Mouse (Mus musculus) kidney, embryonic 14.5 days (tissue): ENCODE measurements around the gene Zfp638. TPM values are rescaled to one million over a fixed set of nuclear protein-coding genes. Genes with fewer than 3 reads are reported as not detected.
A peak's percentile ranks its signal among the peaks of the same experiment; 100 is the strongest.
"Not testable (repeated sequence)": the region's sequence is repeated elsewhere in the genome, so short reads cannot be mapped to it uniquely, and the experiment has no call there.

Experiments used
- ATAC-seq: fragments of 200-750 bp; cut with Nextera tagmentation; 2 replicates; pipeline ENCODE4 v1.8.0; 2017; ENCODE audit warnings: moderate number of reproducible peaks, mild to moderate bottlenecking, moderate TSS enrichment, moderate library complexity; ENCODE audit not compliant: low FRiP score, low TSS enrichment
- H3K27ac ChIP-seq: fragments of 300-500 bp; sonication (generic); 2 replicates; pipeline ENCODE4 v1.5.1; 2014; ENCODE audit warnings: low read depth, mild to moderate bottlenecking, low read length, moderate library complexity, mixed read lengths
- H3K27me3 ChIP-seq: fragments of 300-500 bp; sonication (generic); 2 replicates; pipeline ENCODE4 v1.6.1; 2014; ENCODE audit warnings: mild to moderate bottlenecking, low read length; ENCODE audit not compliant: control insufficient read depth, insufficient read depth
- H3K36me3 ChIP-seq: fragments of 300-500 bp; sonication (generic); 2 replicates; pipeline ENCODE4 v1.6.1; 2014; ENCODE audit warnings: low read length, mixed read lengths; ENCODE audit not compliant: control insufficient read depth, insufficient read depth
- H3K4me1 ChIP-seq: fragments of 300-500 bp; sonication (generic); 2 replicates; pipeline ENCODE4 v1.6.1; 2014; ENCODE audit warnings: low read length, mixed read lengths; ENCODE audit not compliant: control insufficient read depth, insufficient read depth
- H3K4me2 ChIP-seq: fragments of 300-500 bp; sonication (generic); replicated peaks from 2 replicates; pipeline ENCODE4 v1.6.1; 2014; ENCODE audit warnings: low read depth, mild to moderate bottlenecking, low read length
- H3K4me3 ChIP-seq: fragments of 300-500 bp; sonication (generic); 2 replicates; pipeline ENCODE4 v1.5.1; 2014; ENCODE audit warnings: mild to moderate bottlenecking, low read length
- H3K9ac ChIP-seq: fragments of 300-500 bp; sonication (generic); 2 replicates; pipeline ENCODE4 v1.6.1; 2014; ENCODE audit warnings: low read depth, mild to moderate bottlenecking, low read length, moderate library complexity
- H3K9me3 ChIP-seq: fragments of 300-500 bp; sonication (generic); 2 replicates; pipeline ENCODE4 v1.6.1; 2016; ENCODE audit warnings: low read length; ENCODE audit not compliant: control insufficient read depth
- WGBS: fragments of 180-500 bp; shearing (Covaris S2); extraction: QIAGEN DNeasy Blood & Tissue Kit; methylation state at CpG from one replicate; pipeline ENCODE4 v1.1.7; 2014; 5-methylcytosine and 5-hydroxymethylcytosine counted together
- polyA plus RNA-seq: library from polyadenylated mRNA; unstranded; fragments of >200 nt; fragmentation: Nextera tagmentation; extraction: Ambion mirVana; gene quantifications from 2 replicates; pipeline ENCODE4 v1.2.1, GENCODE M21; 2014

Zfp638 gene
- 72.4 and 93.1 TPM in 2 replicates for polyA plus RNA-seq

GRCm38 (mm10) chr6:83866954-83867597, at the start of gene Zfp638:
Gene Zfp638 (plus strand): TSS chr6:83867109.
- H3K9me3 ChIP-seq = no peaks in the 10 kb centered on the region; the same call in 1 of the 2 replicates
- H3K4me3 ChIP-seq = peak within 1 kb of the TSS; percentile 52
- H3K27ac ChIP-seq = no peak within 1 kb of the TSS
- peak within 1 kb of the TSS; percentile 55 for H3K9ac ChIP-seq
- WGBS = under 1% methylated on average over 50 of the region's 50 CpGs
- H3K4me2 ChIP-seq = peak within 1 kb of the TSS; percentile 99
- peak; percentile 99 for ATAC-seq
- H3K27me3 ChIP-seq = no peaks in the 10 kb centered on the region
- no peaks in the 10 kb centered on the region for H3K36me3 ChIP-seq
- 0 out of 2 replicates have a peak, but pooled peaks cover 3% of the 10 kb centered on the region for H3K4me1 ChIP-seq

DNA sequence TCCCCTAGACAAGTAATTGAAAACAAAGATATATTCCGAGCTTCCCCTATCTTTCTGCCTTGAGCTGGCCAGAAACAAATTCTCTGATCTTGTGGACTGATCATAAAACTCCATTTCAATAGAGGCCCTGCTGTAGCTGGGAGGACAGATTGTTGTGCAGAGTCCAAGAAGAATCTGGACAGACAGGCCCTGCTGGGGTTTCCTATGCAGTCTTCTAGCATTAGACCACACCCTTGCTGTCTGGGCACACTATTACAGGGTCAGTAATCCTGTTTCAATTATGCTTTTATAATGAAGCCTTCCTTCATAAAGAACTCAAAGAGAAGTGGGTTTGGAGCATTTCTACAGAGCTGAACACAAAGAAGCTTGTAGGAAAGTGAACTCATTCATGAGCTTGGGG, 47.9 kb upstream of the Zfp638 start:
- Histone ChIP-seq H3K4me3 (no peak overlapping the region), H3K4me1 (no peaks in the 10 kb centered on the region)
- 83% methylated on average over 1 of the region's 1 CpGs for WGBS

DNA sequence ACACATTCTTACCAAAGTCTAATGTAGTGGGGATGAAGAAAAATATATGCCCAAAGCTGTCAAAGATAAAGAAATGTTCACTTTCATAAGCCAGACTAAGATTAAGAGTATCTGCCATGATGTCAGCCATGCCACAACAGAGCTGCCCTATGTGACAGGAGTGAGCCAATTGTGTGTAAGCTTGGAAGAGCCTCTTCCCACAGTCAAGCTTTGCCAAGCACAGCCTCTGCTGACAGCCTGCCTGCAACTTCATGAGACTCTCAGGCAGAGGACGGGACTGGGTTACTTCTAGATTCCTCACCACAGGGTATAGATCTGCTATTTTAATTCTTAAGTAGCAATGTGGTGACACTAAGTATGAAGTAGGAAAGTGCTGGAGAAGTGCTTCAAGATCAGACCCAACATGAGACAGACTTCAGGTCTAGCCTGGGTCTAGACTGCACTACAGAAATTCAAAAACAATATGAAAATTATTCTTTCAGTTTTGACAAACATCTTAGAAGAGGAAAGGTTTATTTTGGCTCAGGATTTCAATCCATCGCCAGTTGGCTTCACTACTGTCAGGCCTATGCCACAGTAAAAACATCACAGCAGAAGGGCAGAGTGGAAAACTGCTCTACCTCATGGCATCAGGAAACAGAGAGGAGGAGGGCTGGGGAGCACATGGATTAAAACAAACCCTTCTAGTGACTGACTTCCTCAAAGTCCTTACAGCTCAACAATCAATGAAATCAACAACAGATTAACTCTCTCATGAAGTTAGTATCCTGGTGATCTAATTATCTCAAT, 46.0 kb upstream of the Zfp638 start:
- no peak for ATAC-seq
- Histone ChIP-seq H3K4me2 (no peak overlapping the region), H3K9me3 (peaks cover 6% of the 10 kb centered on the region; the same call in 1 of the 2 replicates), H3K9ac (no peak overlapping the region), H3K36me3 (no peaks in the 10 kb centered on the region; the same call in 1 of the 2 replicates), H3K4me3 (no peak overlapping the region), H3K27me3 (no peaks in the 10 kb centered on the region), H3K4me1 (no peaks in the 10 kb centered on the region), H3K27ac (no peak overlapping the region)
- WGBS = 81% methylated on average over 2 of the region's 2 CpGs

More for the DNA sequence above, 47.9 kb upstream of the Zfp638 start:
- no peak for ATAC-seq
- Histone ChIP-seq H3K9me3 (peaks cover 6% of the 10 kb centered on the region; the same call in 1 of the 2 replicates), H3K27me3 (no peaks in the 10 kb centered on the region), H3K9ac (no peak overlapping the region), H3K4me2 (no peak overlapping the region), H3K27ac (no peak overlapping the region), H3K36me3 (peaks cover 6% of the 10 kb centered on the region; the same call in 1 of the 2 replicates)

- ATAC-seq = no peak
- Histone ChIP-seq H3K36me3 (peaks cover under 1% of the 10 kb centered on the region; the same call in 1 of the 2 replicates), H3K4me3 (no peak overlapping the region), H3K9ac (no peak overlapping the region), H3K4me1 (no peaks in the 10 kb centered on the region), H3K27me3 (no peaks in the 10 kb centered on the region), H3K4me2 (no peak overlapping the region), H3K27ac (no peak overlapping the region), H3K9me3 (peaks cover 6% of the 10 kb centered on the region; the same call in 1 of the 2 replicates)
- 58% methylated on average over 2 of the region's 2 CpGs for WGBS
Observed at GRCm38 (mm10) chr6:83821856-83822255, 45.1 kb upstream of the Zfp638 start.

DNA sequence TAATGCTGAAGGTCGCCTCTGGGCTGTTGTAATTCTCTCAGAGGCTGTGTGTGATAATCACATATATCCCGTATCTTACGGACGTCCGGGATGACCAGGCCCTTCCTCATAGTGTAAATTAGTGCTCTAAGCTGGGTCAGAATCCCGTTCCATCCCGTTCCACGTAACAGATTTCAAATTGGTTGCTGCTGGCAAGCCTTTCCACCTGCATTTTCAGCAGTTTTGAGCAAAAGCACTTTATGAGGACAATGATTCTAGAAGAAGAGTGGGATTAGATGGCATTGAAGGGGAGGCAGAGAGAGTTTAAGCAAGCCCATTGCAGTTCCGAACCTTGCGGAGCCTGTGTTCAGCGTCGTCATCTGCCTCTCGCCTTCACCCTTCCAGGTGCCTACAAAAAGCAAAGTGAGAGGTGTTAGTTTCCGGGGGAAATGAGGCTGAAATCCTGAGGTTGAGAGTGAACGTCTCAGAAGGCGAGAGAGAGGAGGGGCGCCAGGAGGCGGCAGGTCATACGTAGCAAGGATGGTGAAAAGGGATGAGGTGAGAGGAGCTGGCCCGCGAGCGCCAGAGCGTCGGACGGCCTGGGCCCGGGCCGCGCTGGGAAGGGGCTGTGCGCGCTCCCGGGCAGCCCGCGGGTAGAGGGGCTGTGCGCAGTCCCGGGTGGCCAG, 35.8 kb upstream of the Zfp638 start:
- no peak for ATAC-seq

GRCm38 (mm10) chr6:83831606-83832123, 35.2 kb upstream of the Zfp638 start, which contains the start of gene Paip2b:
Gene Paip2b (minus strand): TSS chr6:83831741.
- H3K27ac ChIP-seq = peak within 1 kb of the TSS; percentile 60; the same call in 1 of the 2 replicates
- peak within 1 kb of the TSS; percentile 74 for H3K9ac ChIP-seq
- H3K4me2 ChIP-seq = peak within 1 kb of the TSS; percentile 76
- H3K36me3 ChIP-seq = peaks cover 5% of the 10 kb centered on the region; the same call in 1 of the 2 replicates
- no peaks in the 10 kb centered on the region for H3K4me1 ChIP-seq
- H3K9me3 ChIP-seq = no peaks in the 10 kb centered on the region
- under 1% methylated on average over 37 of the region's 37 CpGs for WGBS
- H3K27me3 ChIP-seq = no peaks in the 10 kb centered on the region
- H3K4me3 ChIP-seq = peak within 1 kb of the TSS; percentile 62
- peak; percentile 99 for ATAC-seq

More for the DNA sequence above, 35.8 kb upstream of the Zfp638 start:
- Histone ChIP-seq H3K4me3 (peak overlapping the region; percentile 62), H3K4me2 (peak overlapping the region; percentile 76), H3K36me3 (peaks cover 5% of the 10 kb centered on the region; the same call in 1 of the 2 replicates), H3K9me3 (no peaks in the 10 kb centered on the region), H3K27me3 (no peaks in the 10 kb centered on the region), H3K4me1 (no peaks in the 10 kb centered on the region), H3K27ac (peak overlapping the region; percentile 60; the same call in 1 of the 2 replicates), H3K9ac (peak overlapping the region; percentile 74)
- under 1% methylated on average over 33 of the region's 35 CpGs for WGBS

DNA sequence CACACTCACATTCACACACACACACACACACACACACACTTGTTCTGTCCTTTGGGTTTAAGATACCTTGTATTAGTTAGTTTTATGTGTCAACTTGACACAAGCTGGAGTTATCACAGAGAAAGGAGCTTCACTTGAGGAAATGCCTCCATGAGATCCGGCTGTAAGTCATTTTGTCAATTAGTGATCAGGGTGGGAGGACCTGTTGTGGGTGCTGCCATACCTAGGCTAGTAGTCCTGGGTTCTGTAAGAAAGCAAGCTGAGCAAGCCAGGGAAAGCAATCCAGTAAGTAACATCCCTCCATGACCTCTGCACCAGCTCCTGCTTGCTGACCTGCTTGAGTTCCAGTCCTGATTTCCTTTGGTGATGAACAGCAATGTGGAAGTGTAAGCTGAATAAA, 34.5 kb upstream of the Zfp638 start:
- ATAC-seq, H3K9me3 ChIP-seq, H3K27me3 ChIP-seq, H3K9ac ChIP-seq, H3K36me3 ChIP-seq, H3K27ac ChIP-seq, H3K4me1 ChIP-seq: not testable (repeated sequence)
- peak overlapping the region; percentile 14; the same call in 1 of the 2 replicates for H3K4me3 ChIP-seq
- peak overlapping the region; percentile 29; the same call in 1 of the 2 replicates for H3K4me2 ChIP-seq
- 66% methylated on average over 1 of the region's 1 CpGs for WGBS

GRCm38 (mm10) chr6:83836826-83837225, 30.1 kb upstream of the Zfp638 start:
- H3K27me3 ChIP-seq = no peaks in the 10 kb centered on the region
- 82% methylated on average over 2 of the region's 2 CpGs for WGBS

More at GRCm38 (mm10) chr6:83836826-83837225, 30.1 kb upstream of the Zfp638 start:
- Histone ChIP-seq H3K4me1 (no peaks in the 10 kb centered on the region), H3K9ac (no peak overlapping the region), H3K27ac (no peak overlapping the region), H3K36me3 (no peaks in the 10 kb centered on the region), H3K4me2 (no peak overlapping the region), H3K4me3 (no peak overlapping the region), H3K9me3 (no peaks in the 10 kb centered on the region)
- ATAC-seq = no peak
